Mouse (Mus musculus) limb, embryonic 10.5 days (tissue): ENCODE measurements around the gene 4931429L15Rik. TPM values are rescaled to one million over a fixed set of nuclear protein-coding genes. Genes with fewer than 3 reads are reported as not detected.

Source experiments
- DNase-seq: peaks from one replicate; pipeline ENCODE4 v3.0.0-alpha.2; 2017; ENCODE audit warnings: low spot score
- H3K27ac ChIP-seq: fragments of 300-500 bp; sonication (generic); 2 replicates; pipeline ENCODE4 v1.5.1; 2016; ENCODE audit warnings: mild to moderate bottlenecking
- H3K27me3 ChIP-seq: fragments of 300-500 bp; sonication (generic); 2 replicates; pipeline ENCODE4 v1.6.1; 2016; ENCODE audit warnings: low read depth, mild to moderate bottlenecking; ENCODE audit not compliant: poor library complexity, severe bottlenecking
- H3K36me3 ChIP-seq: fragments of 300-500 bp; sonication (generic); 2 replicates; pipeline ENCODE4 v1.6.1; 2016; ENCODE audit warnings: mild to moderate bottlenecking, moderate library complexity
- H3K4me1 ChIP-seq: fragments of 300-500 bp; sonication (generic); 2 replicates; pipeline ENCODE4 v1.6.1; 2016
- H3K4me3 ChIP-seq: fragments of 300-500 bp; sonication (generic); 2 replicates; pipeline ENCODE4 v1.5.1; 2016; ENCODE audit warnings: mild to moderate bottlenecking, moderate library complexity
- H3K9me3 ChIP-seq: fragments of 300-500 bp; sonication (generic); replicated peaks from 2 replicates; pipeline ENCODE4 v1.6.1; 2016; ENCODE audit warnings: mild to moderate bottlenecking
- WGBS: fragments of 180-500 bp; shearing (Covaris S2); methylation state at CpG from one replicate; pipeline ENCODE4 v1.1.7; 2016; 5-methylcytosine and 5-hydroxymethylcytosine counted together
- polyA plus RNA-seq: library from polyadenylated mRNA; unstranded; fragments of >200 nt; fragmentation: Nextera tagmentation; extraction: Ambion mirVana; gene quantifications from 2 replicates; pipeline ENCODE4 v1.2.1, GENCODE M21; 2016

The 4931429L15Rik gene
- polyA plus RNA-seq, 1 experiment from 2014 or later, result not detected

DNA sequence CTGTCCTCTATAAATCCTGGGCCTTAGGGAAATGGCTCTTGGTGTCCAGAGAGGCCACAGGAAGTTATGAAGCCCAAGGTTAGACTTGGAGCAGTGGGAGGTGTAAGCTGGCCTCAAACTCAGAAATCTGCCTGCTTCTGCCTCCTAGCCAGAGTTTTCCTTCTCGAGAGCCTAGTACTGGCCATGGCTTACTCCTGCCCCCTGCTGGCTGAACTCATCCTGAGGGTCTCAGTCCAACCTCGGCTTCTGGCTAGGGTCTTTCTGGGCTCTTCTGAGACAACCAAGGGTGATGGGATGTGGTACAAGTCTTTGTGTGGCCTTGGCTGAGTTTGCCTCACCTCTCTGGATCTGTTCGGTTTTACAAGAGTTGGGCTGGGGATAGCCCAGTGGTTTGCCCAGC is 1.8 kb downstream of the 4931429L15Rik start:
- 93% methylated on average over 3 of the region's 3 CpGs for WGBS
- Histone ChIP-seq H3K36me3 (no peaks in the 10 kb centered on the region), H3K4me1 (peaks cover 33% of the 10 kb centered on the region), H3K9me3 (0 out of 2 replicates have a peak, but pooled peaks cover 1% of the 10 kb centered on the region), H3K4me3 (no peak overlapping the region), H3K27me3 (0 out of 2 replicates have a peak, but pooled peaks cover 9% of the 10 kb centered on the region), H3K27ac (no peak overlapping the region)
- no peak for DNase-seq

- no peaks in the 10 kb centered on the region for H3K36me3 ChIP-seq
- H3K4me3 ChIP-seq, result no peak overlapping the region
- WGBS, result 55% methylated on average over 8 of the region's 8 CpGs
- H3K27ac ChIP-seq, result peak overlapping the region; percentile 67
- 0 out of 2 replicates have a peak, but pooled peaks cover 1% of the 10 kb centered on the region for H3K9me3 ChIP-seq
- peak; percentile 43 for DNase-seq
- 0 out of 2 replicates have a peak, but pooled peaks cover 9% of the 10 kb centered on the region for H3K27me3 ChIP-seq
- H3K4me1 ChIP-seq, result peaks cover 39% of the 10 kb centered on the region
Observed at GRCm38 (mm10) chr9:46316909-46317308, 2.9 kb downstream of the 4931429L15Rik start.

- peak; percentile 44 for DNase-seq
- H3K9me3 ChIP-seq, result 0 out of 2 replicates have a peak, but pooled peaks cover 1% of the 10 kb centered on the region
- 0 out of 2 replicates have a peak, but pooled peaks cover 6% of the 10 kb centered on the region for H3K27me3 ChIP-seq
- WGBS, result 20% methylated on average over 5 of the region's 5 CpGs
- peaks cover 39% of the 10 kb centered on the region for H3K4me1 ChIP-seq
- no peak overlapping the region for H3K4me3 ChIP-seq
- no peak overlapping the region for H3K27ac ChIP-seq
- H3K36me3 ChIP-seq, result no peaks in the 10 kb centered on the region
Observed at GRCm38 (mm10) chr9:46316388-46316787, 3.4 kb downstream of the 4931429L15Rik start.

DNA sequence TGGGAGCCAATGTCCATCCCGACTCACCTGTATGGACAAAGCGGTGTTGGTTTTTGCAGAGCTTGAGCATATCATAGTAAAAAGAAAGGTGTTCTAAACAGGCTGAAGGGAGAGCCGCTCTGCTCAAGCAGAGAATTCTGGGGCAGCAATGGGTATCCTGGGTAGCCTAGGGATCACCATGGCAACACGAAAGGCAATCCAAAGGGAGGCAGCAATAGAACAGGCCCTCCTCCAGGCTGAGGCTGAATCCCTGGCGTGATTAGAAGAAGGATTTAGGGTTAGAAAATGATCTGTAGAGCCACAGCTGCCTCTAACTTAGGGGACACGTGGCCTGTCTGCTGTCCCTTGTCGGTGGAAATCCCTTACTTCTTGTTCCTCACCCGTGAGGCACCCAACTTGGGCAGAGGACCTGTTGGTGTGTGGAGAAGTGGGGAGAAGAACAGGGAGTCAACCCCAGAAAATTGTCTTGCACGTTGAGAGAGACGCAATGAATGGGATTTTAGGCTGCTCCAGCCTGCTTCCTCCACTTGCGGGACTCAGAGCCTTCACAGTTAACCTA is 3.9 kb downstream of the 4931429L15Rik start:
- WGBS, result 55% methylated on average over 11 of the region's 11 CpGs
- peaks cover 39% of the 10 kb centered on the region for H3K4me1 ChIP-seq
- 0 out of 2 replicates have a peak, but pooled peaks cover 1% of the 10 kb centered on the region for H3K9me3 ChIP-seq
- DNase-seq, result no peak
- no peaks in the 10 kb centered on the region for H3K36me3 ChIP-seq
- H3K27me3 ChIP-seq, result 0 out of 2 replicates have a peak, but pooled peaks cover 6% of the 10 kb centered on the region
- H3K4me3 ChIP-seq, result no peak overlapping the region
- H3K27ac ChIP-seq, result no peak overlapping the region

DNA sequence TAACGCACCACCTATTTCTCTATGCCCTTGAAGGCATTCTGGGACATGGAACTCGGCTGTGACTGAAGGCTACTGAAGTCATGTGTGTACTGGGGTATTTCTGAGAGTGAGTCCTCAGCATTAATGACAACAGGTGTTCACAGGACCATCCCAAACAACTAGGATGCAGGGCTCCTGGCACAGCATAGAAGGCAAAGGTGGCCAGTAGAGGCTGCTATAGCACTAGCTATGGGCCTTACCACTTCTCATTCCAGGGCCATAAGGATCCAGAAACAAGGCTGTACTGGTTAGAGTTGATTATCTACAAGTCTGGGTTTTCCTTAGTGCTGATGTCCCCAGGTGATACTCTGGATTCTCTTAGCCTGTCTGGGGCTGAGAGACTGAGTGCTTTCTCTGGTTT is 4.9 kb downstream of the 4931429L15Rik start:
- H3K27ac ChIP-seq, result no peak overlapping the region
- no peaks in the 10 kb centered on the region for H3K36me3 ChIP-seq
- 47% methylated on average over 2 of the region's 2 CpGs for WGBS
- no peak for DNase-seq
- H3K4me1 ChIP-seq, result peaks cover 39% of the 10 kb centered on the region
- H3K4me3 ChIP-seq, result no peak overlapping the region
- H3K9me3 ChIP-seq, result no peaks in the 10 kb centered on the region
- H3K27me3 ChIP-seq, result 0 out of 2 replicates have a peak, but pooled peaks cover 9% of the 10 kb centered on the region

DNA sequence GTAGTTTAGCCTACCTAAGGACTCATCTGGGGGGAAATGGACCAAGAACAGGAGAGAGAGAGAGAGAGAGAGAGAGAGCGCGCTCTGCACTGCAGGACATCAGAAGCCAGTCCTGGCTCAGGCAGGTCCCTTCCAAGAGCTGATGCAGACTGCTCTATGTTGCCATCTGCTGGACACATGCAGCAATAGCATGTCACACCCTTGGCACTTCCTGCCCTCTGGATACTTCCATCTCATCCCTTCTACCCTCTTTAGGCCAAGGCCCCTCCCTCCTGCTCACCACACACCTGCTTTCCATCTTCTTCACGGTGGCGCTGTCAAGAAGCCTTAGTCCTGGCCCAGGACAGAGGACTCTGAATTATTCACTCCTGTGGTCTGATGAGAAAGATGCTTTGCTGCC is 5.3 kb downstream of the 4931429L15Rik start:
- DNase-seq, result peak; percentile 81
- no peaks in the 10 kb centered on the region for H3K9me3 ChIP-seq
- 0 out of 2 replicates have a peak, but pooled peaks cover 13% of the 10 kb centered on the region for H3K27me3 ChIP-seq
- H3K4me1 ChIP-seq, result peaks cover 39% of the 10 kb centered on the region
- H3K4me3 ChIP-seq, result no peak overlapping the region
- no peaks in the 10 kb centered on the region for H3K36me3 ChIP-seq
- WGBS, result 9% methylated on average over 4 of the region's 4 CpGs
- no peak overlapping the region for H3K27ac ChIP-seq

- Histone ChIP-seq H3K27ac (peak overlapping the region; percentile 2; the same call in 1 of the 2 replicates), H3K4me3 (no peak overlapping the region), H3K9me3 (no peaks in the 10 kb centered on the region), H3K27me3 (peaks cover 23% of the 10 kb centered on the region; the same call in 1 of the 2 replicates), H3K4me1 (peaks cover 24% of the 10 kb centered on the region), H3K36me3 (no peaks in the 10 kb centered on the region)
- WGBS, result 10% methylated on average over 7 of the region's 7 CpGs
- DNase-seq, result peak; percentile 47
Observed at GRCm38 (mm10) chr9:46309121-46309520, 10.7 kb downstream of the 4931429L15Rik start.

- H3K4me1 ChIP-seq, result no peaks in the 10 kb centered on the region
- peak; percentile 63 for DNase-seq
- peaks cover 29% of the 10 kb centered on the region for H3K36me3 ChIP-seq
- H3K4me3 ChIP-seq, result no peak overlapping the region
- 17% methylated on average over 2 of the region's 2 CpGs for WGBS
- no peaks in the 10 kb centered on the region for H3K27me3 ChIP-seq
- H3K27ac ChIP-seq, result no peak overlapping the region
- no peaks in the 10 kb centered on the region for H3K9me3 ChIP-seq
Observed at GRCm38 (mm10) chr9:46302142-46302541, 17.6 kb downstream of the 4931429L15Rik start.

DNA sequence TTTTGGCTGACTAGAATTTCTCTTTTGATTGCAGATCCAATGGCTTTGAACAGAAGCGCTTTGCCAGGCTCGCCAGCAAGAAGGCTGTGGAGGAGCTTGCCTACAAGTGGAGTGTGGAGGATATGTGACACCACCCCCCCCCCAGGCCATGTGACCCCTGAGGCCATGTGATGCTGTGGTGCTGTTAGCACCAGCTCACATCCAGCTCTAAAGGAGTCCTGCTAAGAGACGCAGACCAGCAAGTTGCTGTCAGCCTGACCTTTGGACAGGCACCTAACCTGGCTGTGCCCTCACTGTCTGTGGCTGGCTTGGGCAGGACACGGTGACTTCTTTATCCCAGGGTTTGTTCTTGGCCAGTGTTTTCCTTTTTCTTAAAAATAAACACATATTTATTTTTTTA is 21.4 kb downstream of the 4931429L15Rik start:
- H3K27me3 ChIP-seq, result no peaks in the 10 kb centered on the region
- H3K27ac ChIP-seq, result no peak overlapping the region
- H3K9me3 ChIP-seq, result no peaks in the 10 kb centered on the region
- no peak for DNase-seq
- no peak overlapping the region for H3K4me3 ChIP-seq
- 86% methylated on average over 4 of the region's 4 CpGs for WGBS
- H3K4me1 ChIP-seq, result no peaks in the 10 kb centered on the region
- peaks cover 65% of the 10 kb centered on the region for H3K36me3 ChIP-seq

GRCm38 (mm10) chr9:46282631-46283436 is 37.0 kb downstream of the 4931429L15Rik start, which contains the start of gene Bud13:
TSS of gene Bud13 (plus strand) at chr9:46283008.
- WGBS, result under 1% methylated on average over 55 of the region's 55 CpGs
- no peaks in the 10 kb centered on the region for H3K9me3 ChIP-seq
- H3K4me3 ChIP-seq, result peak within 1 kb of the TSS; percentile 89
- DNase-seq, result peak; percentile 90
- H3K36me3 ChIP-seq, result peaks cover 63% of the 10 kb centered on the region
- H3K27me3 ChIP-seq, result no peaks in the 10 kb centered on the region
- H3K4me1 ChIP-seq, result peaks cover 15% of the 10 kb centered on the region
- peak within 1 kb of the TSS; percentile 92 for H3K27ac ChIP-seq

DNA sequence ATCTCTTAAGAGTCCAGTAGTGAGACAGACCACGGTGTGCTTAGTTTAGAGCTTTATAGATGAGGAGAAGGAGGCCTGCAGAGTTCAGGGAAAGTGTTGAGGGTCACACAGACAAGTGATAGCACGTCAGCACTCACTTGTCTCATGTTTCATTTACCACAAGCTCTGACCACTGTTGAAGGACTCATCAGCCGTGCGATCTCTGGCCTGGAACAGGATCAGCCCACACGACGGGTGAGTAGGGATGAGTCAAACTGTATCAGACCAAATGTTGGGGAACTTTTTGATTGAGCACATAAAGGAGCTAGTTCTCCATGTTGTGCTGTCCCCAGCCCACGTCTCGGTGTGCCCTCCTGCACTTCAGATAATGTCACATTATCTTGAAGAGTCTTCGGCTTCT is 45.3 kb downstream of the 4931429L15Rik start:
- H3K4me3 ChIP-seq, result no peak overlapping the region; the same call in 1 of the 2 replicates
- H3K4me1 ChIP-seq, result peaks cover 24% of the 10 kb centered on the region
- peaks cover 22% of the 10 kb centered on the region for H3K27me3 ChIP-seq
- WGBS, result 90% methylated on average over 9 of the region's 9 CpGs
- H3K9me3 ChIP-seq, result no peaks in the 10 kb centered on the region
- no peak for DNase-seq
- H3K27ac ChIP-seq, result no peak overlapping the region
- H3K36me3 ChIP-seq, result peaks cover 53% of the 10 kb centered on the region

- Histone ChIP-seq H3K27ac (peak within 1 kb of the TSS; percentile 80), H3K27me3 (peaks cover 39% of the 10 kb centered on the region), H3K36me3 (peaks cover 37% of the 10 kb centered on the region), H3K9me3 (no peaks in the 10 kb centered on the region), H3K4me3 (peak within 1 kb of the TSS; percentile 81), H3K4me1 (peaks cover 28% of the 10 kb centered on the region)
- 7% methylated on average over 45 of the region's 45 CpGs for WGBS
- peak; percentile 93 for DNase-seq
Observed at GRCm38 (mm10) chr9:46272677-46273454, 46.9 kb downstream of the 4931429L15Rik start, which contains the start of gene Zpr1. TSS of gene Zpr1 (plus strand) at chr9:46273064.
